Mouse (Mus musculus) kidney, adult 2 months (tissue): Measurements from ENCODE around the gene Snx29. TPM values are rescaled to one million over a fixed set of nuclear protein-coding genes. Genes with fewer than 3 reads are reported as not detected.
A peak's percentile ranks its signal among the peaks of the same experiment; 100 is the strongest.

Experiments
- DNase-seq: peaks from one replicate; pipeline ENCODE4 v3.0.0; 2021
- H3K27ac ChIP-seq: fragments of 200-500 bp; 2 replicates; pipeline ENCODE4 v1.5.1; 2012; ENCODE audit warnings: low read depth, low read length, control low read depth, inconsistent platforms; ENCODE audit not compliant: insufficient read depth
- H3K27me3 ChIP-seq: fragments of 200-500 bp; replicated peaks from 2 replicates; pipeline ENCODE4 v1.6.1; 2012; ENCODE audit warnings: mild to moderate bottlenecking, moderate library complexity, low read length, inconsistent platforms; ENCODE audit not compliant: control insufficient read depth, insufficient read depth
- H3K36me3 ChIP-seq: fragments of 200-500 bp; 2 replicates; pipeline ENCODE4 v1.6.1; 2012; ENCODE audit warnings: mild to moderate bottlenecking, moderate library complexity, low read length, inconsistent platforms; ENCODE audit not compliant: control insufficient read depth, insufficient read depth
- H3K4me1 ChIP-seq: fragments of 200-500 bp; 2 replicates; pipeline ENCODE4 v1.6.1; 2011; ENCODE audit warnings: low read length; ENCODE audit not compliant: control insufficient read depth, insufficient read depth
- H3K4me3 ChIP-seq: fragments of 200-500 bp; 2 replicates; pipeline ENCODE4 v1.5.1; 2011; ENCODE audit warnings: mild to moderate bottlenecking, low read depth, low read length, control low read depth; ENCODE audit not compliant: insufficient read depth
- CTCF ChIP-seq: fragments of 200-500 bp; conservative IDR thresholded peaks from 2 replicates; pipeline ENCODE4 v1.5.1; 2011; ENCODE audit warnings: low read depth, mild to moderate bottlenecking, control low read depth, low read length, moderate library complexity, mixed read lengths; ENCODE audit not compliant: insufficient read depth, insufficient read length
- POLR2A ChIP-seq: fragments of 200-500 bp; IDR thresholded peaks from one replicate; pipeline ENCODE4 v1.6.1; 2011; ENCODE audit warnings: low read depth, low read length, control low read depth
- WGBS: fragments of 180-500 bp; shearing (Covaris S2); methylation state at CpG from one replicate; pipeline ENCODE4 v1.1.7; 2018; 5-methylcytosine and 5-hydroxymethylcytosine counted together
- polyA plus RNA-seq: library from polyadenylated mRNA; depleted of rRNA; stranded (reverse); fragments of >200 nt; gene quantifications from 2 replicates; pipeline ENCODE4 v1.2.3, GENCODE M21; 2012

The Snx29 gene
- polyA plus RNA-seq, 1 experiment, result 64.8 TPM

- TF ChIP-seq POLR2A (no peak), CTCF (no peak)
- 65% methylated on average over 7 of the region's 7 CpGs for WGBS
- Histone ChIP-seq H3K27ac (no peak overlapping the region), H3K4me3 (no peak overlapping the region), H3K4me1 (peaks cover 13% of the 10 kb centered on the region; the same call in 1 of the 2 replicates), H3K27me3 (no peaks in the 10 kb centered on the region), H3K36me3 (no peaks in the 10 kb centered on the region; the same call in 1 of the 2 replicates)
- DNase-seq, result peak; percentile 17
Measured at GRCm38 (mm10) chr16:11742351-11742750, 419.6 kb downstream of the Snx29 start.

DNA sequence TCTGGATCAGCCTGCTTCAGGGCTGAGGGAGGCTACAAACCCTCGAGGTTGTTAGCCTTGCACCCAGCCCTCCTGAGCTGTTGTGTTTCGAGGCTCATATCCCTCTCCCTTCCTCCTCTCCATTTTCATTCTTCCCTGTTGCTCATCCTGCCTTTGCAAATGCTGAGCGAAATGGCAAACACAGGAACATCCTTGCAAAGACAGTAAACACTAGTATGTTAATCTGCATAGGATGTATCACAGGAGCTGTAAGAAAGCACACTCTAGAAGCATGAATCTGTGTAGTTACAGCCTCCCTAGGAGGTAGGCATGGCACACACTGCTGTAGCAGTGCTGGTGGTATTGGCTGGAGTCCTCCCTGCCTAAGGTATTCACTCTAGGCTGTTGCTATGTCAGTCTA lies 420.3 kb downstream of the Snx29 start:
- H3K4me1 ChIP-seq, result peaks cover 13% of the 10 kb centered on the region; the same call in 1 of the 2 replicates
- no peak for DNase-seq
- H3K27ac ChIP-seq, result no peak overlapping the region
- H3K36me3 ChIP-seq, result no peaks in the 10 kb centered on the region; the same call in 1 of the 2 replicates
- H3K27me3 ChIP-seq, result no peaks in the 10 kb centered on the region
- no peak for TF ChIP-seq POLR2A
- 62% methylated on average over 3 of the region's 3 CpGs for WGBS
- H3K4me3 ChIP-seq, result no peak overlapping the region

- no peaks in the 10 kb centered on the region; the same call in 1 of the 2 replicates for H3K36me3 ChIP-seq
- no peak for DNase-seq
Measured at GRCm38 (mm10) chr16:11743724-11744123, 421.0 kb downstream of the Snx29 start.

DNA sequence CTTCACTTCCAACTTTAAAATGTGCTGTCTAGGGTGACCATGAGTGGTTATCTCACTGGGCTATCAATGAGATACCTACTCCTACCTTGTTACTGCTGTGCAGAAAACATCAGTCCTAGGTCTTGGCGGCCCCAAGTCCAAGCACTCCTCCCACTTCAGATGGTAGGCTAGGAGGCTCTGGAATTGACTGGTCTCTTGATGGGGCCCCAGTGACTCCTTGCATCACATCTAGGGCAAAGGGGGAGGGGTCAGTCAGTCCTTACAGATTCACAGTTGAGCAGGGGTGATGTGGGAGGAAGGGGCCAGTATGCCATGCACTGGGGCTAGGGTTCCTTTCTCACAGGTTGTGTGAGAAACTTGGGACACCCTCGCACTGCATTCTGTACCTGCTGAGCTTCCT lies 423.3 kb downstream of the Snx29 start:
- Histone ChIP-seq H3K27me3 (no peaks in the 10 kb centered on the region), H3K27ac (no peak overlapping the region), H3K4me3 (no peak overlapping the region), H3K36me3 (no peaks in the 10 kb centered on the region), H3K4me1 (peaks cover 7% of the 10 kb centered on the region; the same call in 1 of the 2 replicates)
- TF ChIP-seq CTCF (no peak), POLR2A (no peak)
- WGBS, result 90% methylated on average over 2 of the region's 2 CpGs
- DNase-seq, result no peak

More at GRCm38 (mm10) chr16:11743724-11744123, 421.0 kb downstream of the Snx29 start:
- TF ChIP-seq CTCF (no peak), POLR2A (no peak)
- Histone ChIP-seq H3K27ac (no peak overlapping the region), H3K4me3 (no peak overlapping the region), H3K27me3 (no peaks in the 10 kb centered on the region), H3K4me1 (peaks cover 10% of the 10 kb centered on the region; the same call in 1 of the 2 replicates)
- WGBS, result 82% methylated on average over 4 of the region's 4 CpGs

DNA sequence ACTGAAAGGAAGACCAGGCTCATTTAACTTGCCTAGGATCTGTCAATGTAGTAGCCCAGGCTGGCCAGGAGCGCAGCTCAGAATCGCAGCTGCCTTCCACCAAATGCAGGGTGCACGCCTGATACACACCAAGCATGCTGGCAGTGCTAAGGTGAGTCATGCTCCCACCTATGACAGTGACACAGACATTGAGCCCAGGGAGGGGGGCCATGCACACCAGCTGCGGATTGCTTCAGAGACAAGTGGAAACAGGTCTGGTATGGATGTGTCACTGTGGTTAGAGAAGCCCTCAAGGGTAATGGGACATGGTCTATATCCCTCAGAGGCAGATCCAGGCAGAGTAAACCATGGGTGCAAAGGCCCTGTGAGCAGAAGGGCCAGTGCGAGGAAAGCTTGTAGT lies 425.2 kb downstream of the Snx29 start:
- Histone ChIP-seq H3K36me3 (no peaks in the 10 kb centered on the region), H3K27ac (no peak overlapping the region), H3K4me1 (no peaks in the 10 kb centered on the region), H3K4me3 (no peak overlapping the region), H3K27me3 (no peaks in the 10 kb centered on the region)
- 94% methylated on average over 5 of the region's 5 CpGs for WGBS
- TF ChIP-seq CTCF (no peak), POLR2A (no peak)
- DNase-seq, result no peak

DNA sequence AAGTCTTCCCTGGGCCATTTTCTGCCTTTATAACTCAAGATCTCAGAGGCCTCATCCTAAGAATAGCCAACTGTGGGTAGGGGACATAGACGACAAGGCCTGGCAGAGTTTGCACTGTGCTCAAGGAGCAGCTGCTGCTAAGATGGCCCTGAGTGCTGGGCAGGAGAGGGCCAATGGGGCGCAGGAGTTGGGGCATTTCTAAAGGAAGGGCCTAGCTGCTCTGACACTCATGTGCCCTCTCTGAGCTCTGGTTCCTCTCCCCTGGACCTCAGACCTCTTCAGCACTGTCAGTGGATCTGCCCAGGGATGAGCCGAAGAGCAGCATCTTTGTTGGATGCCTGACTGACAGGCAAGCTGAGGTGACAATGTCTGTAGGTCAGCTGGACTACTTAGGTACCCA lies 426.4 kb downstream of the Snx29 start:
- Histone ChIP-seq H3K4me1 (no peaks in the 10 kb centered on the region), H3K27me3 (no peaks in the 10 kb centered on the region), H3K36me3 (no peaks in the 10 kb centered on the region), H3K4me3 (no peak overlapping the region), H3K27ac (no peak overlapping the region)
- WGBS, result 80% methylated on average over 3 of the region's 3 CpGs
- no peak for DNase-seq
- no peak for TF ChIP-seq CTCF
- no peak for TF ChIP-seq POLR2A

DNA sequence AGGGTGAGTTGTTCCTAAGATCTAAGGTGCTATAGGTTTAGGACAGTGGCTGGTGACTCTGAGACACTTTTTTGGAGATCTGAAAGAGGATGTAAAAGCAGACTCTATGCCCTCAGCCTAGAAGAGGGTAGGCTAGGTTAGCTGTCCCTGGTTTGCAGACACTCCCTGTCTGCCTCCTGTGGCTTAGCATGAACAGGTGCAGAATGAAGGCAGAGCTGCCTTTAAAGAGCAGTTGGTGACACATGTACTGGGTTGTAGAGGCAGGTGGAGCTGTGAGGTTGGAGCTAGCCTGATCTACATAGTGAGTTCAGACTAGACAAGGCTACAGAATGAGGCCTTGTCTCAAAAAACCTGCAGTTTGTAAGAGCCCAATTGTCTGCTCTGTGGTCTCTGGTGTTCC lies 427.9 kb downstream of the Snx29 start:
- H3K27ac ChIP-seq, result no peak overlapping the region
- no peak overlapping the region for H3K4me3 ChIP-seq
- H3K4me1 ChIP-seq, result no peaks in the 10 kb centered on the region
- no peaks in the 10 kb centered on the region for H3K27me3 ChIP-seq
- no peak for DNase-seq
- no peaks in the 10 kb centered on the region for H3K36me3 ChIP-seq
- TF ChIP-seq CTCF (no peak), POLR2A (no peak)

DNA sequence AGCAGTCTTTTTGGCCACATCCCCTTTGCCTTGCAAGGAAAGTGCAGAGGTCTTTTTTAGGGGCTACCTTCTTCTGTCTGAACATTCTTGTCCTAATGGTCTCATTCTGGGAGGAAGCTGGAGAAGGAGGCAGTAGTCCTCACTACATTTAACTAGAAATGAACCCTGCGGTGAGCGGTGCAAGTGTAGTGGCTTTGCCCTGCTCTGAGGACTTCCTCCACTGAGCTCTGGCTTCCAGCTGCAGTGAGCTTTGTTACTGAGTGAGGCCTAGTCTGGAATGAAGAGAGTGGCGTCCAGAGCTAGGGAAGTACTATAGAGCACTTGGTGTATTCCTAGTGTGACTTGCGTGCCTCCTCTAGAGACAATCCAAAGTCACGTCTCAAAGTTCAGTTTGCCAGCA lies 429.8 kb downstream of the Snx29 start:
- TF ChIP-seq CTCF (no peak), POLR2A (no peak)
- Histone ChIP-seq H3K4me1 (no peaks in the 10 kb centered on the region), H3K4me3 (no peak overlapping the region), H3K27me3 (no peaks in the 10 kb centered on the region), H3K36me3 (no peaks in the 10 kb centered on the region), H3K27ac (no peak overlapping the region)
- 84% methylated on average over 5 of the region's 5 CpGs for whole genome bisulfite sequencing
- DNase-seq, result no peak
